Mouse (Mus musculus): ENCODE measurements around the gene Myo1a. TPM values are rescaled to one million over a fixed set of nuclear protein-coding genes. Genes with fewer than 3 reads are reported as not detected.
"Not testable (repeated sequence)": the region's sequence is repeated elsewhere in the genome, so short reads cannot be mapped to it uniquely, and the experiment has no call there.

The Myo1a gene
- total RNA-seq (2021): 1.5 and 1.9 TPM in 2 replicates
- long read RNA-seq, experiment 1: 0 reads
- long read RNA-seq, experiment 2, partial matches to known transcripts: 1 of 1 reads
- long read RNA-seq, experiment 2, other reads (novel, unspliced or antisense): 0 of 1 reads

DNA sequence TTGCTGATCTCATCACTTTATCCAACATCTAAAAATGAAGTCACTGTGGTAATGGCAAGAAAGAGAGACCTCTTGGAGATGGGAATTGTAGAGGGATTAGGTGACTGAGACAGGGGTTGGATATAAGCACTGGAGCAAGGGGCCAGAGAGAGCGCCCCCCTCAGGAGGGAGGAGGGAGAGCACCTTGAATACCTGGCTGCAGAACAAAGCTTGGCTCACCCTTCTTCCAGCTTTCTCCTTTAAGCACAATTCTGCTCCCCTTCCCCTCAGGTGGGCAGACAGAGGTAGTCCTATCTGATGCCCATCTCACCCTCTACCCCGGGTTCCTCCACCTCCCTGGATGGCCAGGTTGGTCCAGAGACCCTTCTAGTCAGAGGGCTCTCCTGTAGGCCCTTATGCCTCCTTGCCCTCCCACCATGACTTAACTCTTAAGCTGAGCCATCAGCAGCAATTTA is at the start of gene Myo1a:
Gene Myo1a (plus strand): TSS at position 405 of the 455 bp plus-strand sequence.
- peak; percentile 3 for DNase-seq

DNA sequence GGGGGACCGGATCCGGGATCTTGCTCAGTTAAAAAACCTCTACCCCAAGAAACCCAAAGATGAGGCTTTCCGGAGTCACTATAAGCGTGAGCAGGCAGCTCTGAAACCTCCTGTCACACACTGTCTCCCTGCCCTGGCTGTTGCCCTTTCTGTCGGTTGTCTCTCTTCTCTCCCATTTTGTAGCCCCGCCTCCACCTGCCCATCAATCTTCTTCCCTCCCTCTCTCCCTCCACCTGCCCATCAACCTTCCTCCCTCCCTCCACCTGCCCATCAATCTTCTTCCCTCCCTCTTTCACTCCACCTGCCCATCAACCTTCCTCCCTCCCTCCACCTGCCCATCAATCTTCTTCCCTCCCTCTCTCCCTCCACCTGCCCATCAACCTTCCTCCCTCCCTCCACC is 47.4 kb upstream of the Myo1a start:
- not testable (repeated sequence) for DNase-seq

DNA sequence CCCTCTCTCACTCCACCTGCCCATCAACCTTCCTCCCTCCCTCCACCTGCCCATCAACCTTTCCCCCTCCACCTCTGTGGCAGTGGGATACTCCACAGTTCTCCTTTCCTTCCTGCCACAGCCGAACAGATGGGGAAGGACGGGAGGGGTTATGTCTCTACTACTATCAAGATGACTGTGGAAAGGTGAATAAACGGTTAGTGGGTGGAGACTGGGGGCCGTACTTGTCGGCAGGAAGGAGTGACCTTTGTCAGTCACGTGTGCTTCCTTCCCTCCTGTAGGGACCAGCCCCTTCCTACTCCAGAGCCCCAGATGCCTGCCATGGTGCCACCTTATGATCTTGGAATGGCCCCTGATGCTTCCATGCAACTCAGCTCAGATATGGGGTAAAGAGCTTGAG is 46.9 kb upstream of the Myo1a start:
- no peak for DNase-seq

DNA sequence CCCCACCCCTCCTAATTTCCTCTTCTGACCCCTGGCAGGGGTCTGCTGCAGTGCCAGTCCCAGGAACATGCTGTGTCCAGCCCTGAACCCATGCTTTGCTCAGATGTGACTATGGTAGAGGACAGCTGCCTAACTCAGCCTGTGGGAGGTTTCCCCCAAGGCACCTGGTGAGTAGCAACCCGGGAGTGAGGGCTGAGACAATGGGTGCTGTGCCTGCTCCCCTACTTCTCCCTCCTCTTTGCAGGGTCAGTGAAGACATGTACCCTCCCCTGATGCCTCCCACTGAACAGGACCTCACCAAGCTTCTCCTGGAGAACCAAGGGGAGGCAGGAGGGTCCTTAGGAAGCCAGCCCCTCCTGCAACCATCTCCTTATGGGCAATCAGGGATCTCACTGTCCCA is 45.4 kb upstream of the Myo1a start:
- no peak for DNase-seq

DNA sequence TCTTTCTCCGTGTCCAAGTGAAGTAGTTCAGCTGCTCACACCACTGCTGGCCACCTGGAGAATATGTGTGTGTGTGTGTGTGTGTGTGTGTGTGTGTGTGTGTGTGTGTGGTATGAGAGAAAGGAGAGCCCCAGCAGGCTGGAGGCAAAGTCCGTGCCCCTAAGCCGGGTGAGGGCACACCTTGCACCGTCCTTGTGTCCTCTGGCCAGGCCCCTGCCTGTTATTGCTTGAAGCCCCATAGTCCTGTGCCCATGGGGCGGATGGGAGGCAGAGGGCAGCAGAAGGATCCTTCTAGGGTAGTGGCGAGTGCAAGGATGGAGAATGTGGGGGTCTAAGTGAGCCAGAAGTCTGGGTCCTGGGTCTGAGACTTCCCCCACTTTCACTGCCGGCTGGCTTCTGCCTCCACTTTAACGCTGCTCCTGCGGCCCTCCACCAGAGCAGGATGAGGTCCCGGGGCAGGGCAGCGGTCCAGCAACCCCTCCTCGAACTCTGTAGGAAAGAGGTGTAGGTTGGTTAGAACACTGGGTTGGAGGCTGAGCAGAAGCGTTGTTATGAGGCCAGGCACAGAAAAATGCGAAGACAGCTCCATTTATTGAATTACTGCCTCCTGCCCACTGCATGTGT is 43.6 kb upstream of the Myo1a start:
- DNase-seq: peak; percentile 49

DNA sequence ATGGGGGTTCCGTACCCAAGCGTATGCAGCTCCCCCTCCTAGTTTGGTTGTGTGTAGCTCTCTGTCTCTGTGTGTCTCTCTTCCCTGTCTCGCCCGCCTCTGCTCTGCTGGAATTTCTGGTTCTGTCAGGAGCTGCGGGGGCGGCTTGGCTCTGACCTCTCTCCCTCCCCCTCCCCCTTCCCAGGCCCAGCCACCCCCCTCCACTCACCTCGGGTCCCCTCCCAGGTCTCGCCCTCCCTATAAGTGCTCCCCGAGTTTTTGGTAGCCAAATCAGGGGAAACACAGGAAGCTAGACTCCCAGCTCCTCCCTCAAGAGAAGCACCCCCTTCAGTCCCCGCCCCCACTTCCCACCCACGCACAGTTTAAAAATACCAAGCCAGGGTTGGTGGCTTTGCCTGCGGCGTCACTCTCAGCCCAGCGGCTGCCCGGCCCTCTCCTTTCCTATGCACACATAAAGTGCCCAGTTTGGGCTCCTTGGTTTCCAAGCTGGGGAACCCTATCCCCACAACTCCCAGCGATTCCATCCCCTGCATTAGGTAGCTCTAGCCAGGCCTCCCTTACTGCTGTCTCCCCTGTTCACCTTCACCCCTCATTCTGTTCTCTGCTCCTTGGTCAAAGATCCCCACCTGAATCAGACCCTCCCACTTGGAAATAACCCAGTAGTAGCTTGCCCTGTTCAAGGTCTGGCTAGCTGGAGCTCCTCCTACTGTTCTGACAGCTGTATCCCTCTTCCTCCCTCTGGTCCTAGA is 42.9 kb upstream of the Myo1a start:
- DNase-seq: peak; percentile 88

DNA sequence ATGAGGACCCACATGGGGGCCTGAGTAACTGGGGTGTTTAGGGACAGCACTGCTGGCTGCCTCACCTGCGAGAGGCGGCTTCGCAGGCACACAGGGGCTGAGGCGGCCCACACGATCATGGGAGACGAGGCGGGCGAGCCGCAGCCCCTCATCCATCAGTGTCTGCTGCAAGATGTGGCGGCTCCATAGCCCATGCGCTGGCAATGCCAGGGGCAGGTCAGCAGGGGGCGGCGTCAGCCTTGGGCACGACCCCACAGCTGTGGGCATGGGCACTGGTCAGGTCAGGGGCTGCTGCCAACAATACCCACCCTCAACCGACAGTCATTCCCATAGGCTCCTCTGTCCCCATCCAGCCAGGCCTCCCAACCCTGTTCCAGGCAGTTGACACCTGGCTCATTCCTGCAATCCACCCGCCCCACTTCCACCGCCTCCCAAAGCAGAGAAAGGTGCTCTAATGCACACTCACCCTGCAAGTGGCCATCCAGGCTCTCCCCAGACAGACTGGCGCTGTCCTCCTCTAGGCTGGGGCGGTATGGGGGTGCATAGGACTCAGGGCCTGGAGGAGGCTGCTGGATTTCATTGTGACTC is 42.2 kb upstream of the Myo1a start:
- DNase-seq: peak; percentile 69

DNA sequence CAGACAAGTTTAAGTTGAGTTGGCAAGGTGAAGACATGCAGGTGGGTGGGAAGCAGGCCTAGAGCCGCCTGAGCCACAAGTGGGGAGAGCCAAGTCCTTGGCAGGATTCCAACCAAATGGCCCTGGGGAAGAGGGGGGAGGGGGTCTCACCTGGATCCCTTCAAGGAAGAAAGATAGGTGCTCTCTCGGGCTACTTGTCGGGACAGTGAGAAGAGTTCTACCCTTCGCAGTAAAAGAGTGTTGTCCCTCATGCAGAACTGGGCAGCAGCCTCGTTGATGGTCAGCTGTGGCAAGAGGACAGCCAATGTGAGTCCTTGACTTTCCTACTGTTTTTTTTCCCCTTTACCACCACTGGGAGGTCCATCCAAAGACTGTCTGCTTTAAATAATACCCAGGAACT is 41.4 kb upstream of the Myo1a start:
- no peak for DNase-seq

DNA sequence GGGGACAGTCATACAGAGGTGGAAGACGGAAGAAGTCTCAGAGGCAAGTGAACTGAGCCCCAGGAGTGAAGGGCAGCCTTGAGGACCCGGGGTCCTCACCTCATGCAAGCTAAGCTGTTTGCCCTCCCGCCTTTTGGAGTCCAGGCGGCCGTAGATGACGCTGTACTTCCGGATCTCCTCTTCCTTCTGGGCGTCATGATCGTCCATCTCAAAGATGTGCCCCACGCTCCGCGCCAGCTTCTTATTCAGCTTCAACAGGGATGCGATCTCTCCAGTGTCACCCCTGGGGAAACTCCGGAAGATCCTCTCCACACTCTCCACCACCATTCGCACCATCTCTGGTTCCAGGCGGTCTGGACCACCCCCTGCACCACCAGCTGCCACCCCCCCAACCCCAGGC is 40.8 kb upstream of the Myo1a start:
- no peak for DNase-seq

DNA sequence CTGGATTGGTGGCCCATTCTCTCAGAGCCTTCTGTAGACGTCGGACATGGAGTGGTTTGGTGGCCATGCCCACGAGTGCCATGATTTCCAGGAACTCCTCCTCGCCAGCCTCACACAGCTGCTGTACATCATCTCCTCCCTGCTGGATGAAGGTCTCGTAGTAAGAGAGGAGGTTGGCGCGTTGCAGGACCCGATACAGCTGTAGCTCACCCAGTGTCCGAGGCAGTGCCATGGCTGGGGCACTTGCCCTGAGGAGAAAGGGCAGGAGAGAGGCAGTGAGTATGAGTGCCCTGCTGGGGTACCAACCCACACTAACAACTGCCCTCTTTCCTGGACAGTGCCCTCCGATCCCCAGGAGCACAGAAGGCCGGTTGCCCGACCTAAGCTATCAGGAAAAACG is 40.1 kb upstream of the Myo1a start:
- DNase-seq: no peak

DNA sequence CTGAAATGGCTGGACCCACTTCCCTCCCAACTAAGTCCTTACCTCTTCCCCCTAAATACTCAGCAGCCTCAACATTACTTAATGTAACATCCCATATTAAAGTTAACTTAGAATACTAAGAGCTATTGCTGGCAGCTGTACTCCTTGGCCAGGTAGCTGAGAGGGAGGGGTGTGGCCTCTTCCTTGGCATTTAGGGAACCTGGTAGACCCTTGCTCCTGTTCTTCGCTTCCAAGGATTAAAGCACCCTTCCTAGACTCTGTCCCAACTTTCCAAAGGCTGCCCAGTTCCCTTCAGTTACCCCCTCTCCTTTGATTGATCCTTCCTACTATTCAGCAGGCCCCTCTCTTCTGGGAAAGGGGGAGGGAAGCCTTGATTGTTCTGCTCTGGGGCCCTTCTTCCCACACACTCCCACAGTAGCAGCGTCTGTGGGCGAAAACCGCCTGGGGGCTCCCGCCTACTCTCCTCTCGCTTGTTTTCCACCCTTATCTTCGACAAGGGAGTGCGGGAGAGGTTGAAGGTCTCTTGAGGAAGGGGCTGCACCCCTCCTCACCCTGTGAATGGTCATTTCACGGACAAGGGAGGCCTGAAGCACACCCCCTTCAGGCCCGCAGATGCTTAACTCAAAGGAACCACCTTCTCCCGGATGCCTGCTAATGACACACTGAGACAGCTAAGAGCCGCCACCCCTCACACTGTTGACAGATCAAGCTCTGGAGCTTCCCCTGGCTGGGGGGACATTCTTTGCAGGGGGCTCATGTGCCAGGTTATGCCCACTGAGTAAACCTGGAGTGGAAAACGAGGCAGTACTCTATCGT is 39.4 kb upstream of the Myo1a start:
- DNase-seq: peak; percentile 43

DNA sequence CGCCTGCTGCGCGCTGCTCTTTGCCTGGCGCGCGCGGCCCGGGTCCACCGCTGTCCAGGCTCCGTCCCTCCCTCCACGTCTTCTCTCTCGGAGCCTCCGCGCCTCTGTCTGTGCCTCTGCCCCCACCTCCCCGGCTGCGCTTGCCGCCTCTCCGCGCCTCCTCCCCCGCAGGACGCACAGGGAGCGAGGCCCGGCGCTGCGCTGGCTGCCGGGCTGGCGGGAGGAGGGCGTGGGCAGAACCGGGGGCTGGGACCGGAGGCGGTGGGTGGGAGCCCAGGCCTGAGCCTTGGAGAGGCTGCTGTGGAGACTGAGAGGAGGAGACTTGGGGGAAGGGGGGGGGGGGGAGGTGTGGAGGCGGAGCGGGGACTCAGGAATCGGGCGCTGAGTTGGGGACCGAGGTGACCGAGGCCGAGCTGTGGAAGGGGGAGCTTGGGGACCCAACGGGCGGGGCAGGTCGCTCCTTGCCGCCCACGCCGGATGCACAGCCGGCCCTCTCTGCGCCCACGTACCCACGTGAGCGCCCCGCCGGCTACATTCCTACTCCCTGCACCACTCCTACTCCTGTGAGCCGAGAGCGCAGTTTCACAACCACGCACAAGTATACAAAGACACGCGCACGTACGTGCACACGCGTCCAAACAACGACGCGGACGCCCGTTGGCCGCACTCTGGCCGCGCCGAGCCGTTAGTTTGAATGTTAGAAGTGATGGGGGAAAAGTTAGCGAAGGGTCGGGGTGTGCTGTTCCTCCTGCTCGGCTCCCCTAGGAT is 38.3 kb upstream of the Myo1a start, which contains the start of gene Nemp1:
Gene Nemp1 (plus strand): TSS at position 401 of the 768 bp plus-strand sequence.
- peak; percentile 92 for DNase-seq

DNA sequence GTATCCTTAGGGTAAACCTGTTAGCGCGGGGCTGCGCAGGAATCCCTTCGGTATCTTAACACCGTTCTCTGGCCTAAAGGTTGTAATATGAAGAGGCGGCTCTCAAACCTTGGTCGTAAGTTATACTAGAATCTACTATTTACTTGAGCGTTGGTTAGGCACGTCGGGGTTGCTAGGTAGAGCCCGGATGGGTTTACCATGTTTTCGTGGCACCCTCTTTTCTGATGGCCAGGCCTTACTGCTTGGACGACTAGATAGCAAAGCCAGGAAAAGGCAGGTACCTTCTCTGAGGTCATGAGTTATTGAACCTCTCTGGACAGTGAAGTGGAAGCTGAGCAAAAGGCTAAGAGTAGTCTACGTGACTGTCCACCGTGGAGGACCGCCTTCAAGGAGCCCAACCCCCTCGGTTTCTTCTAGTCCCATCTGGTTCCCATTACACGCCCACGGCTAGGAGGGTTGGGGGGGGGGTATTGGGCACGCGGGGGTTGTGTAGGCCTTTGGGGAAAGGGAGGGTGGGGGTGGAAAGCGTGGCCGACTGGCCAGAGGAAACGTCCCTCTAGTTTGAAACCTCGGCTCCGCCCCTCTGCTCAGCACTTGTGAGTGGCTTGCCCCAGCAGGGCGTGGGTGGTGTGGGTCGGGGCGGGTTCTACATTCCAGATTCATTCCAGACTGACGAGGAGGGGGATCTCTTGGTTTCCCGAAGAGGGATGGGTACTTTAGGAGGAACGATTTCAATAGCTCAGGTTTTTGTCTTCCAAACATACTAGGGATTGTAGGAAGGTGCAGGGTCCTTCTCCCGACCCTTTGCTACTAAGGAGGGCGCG is 37.5 kb upstream of the Myo1a start:
- peak; percentile 94 for DNase-seq

DNA sequence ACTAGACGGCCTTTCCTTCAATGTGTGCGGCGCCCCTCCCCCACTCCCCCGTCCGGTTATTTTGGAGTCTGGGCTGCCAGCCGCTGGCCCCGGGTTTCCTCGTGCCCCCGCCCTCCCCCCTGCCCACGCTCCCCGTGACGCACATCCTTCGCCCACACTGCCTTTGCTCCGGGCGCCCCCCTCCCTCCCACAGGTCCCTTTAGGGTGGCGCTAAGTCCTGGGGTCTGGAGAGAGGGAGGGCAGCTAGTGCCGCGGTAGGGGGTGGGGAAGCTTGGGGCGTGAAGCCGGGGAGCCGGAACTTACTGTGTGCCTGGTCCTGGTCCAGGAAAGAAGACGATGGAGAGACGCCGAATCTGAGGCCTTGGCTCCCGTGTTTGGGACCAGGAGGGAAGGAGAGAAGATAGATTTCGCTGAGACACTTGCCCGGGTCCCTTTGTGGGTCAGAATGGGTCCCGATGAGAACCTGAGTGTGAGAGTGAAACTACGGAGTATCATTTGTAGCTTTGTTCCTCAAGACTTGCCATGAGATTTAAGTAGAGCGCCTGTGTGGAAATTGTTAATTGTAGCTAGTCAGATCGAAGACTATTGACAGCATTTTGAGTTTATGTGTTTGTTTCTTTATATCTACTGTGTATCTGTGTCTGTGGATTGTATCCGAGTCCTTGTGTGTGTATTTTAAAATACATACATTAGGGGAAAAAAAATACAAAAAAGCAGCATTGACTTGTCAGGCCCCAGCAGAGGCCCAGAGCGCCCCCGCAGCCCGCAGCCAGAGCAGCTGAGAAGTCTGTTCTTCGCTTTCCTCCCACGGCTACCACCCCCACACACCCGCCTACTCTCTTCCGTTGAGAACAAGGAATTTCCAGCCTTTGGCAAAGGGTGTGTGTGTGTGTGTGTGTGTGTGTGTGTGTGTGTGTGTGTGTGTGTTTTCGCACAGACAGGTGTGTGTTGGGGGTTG is 36.6 kb upstream of the Myo1a start, which contains the start of gene Nab2:
Gene Nab2 (minus strand): TSS at position 476 of the 958 bp plus-strand sequence.
- peak; percentile 90 for DNase-seq

DNA sequence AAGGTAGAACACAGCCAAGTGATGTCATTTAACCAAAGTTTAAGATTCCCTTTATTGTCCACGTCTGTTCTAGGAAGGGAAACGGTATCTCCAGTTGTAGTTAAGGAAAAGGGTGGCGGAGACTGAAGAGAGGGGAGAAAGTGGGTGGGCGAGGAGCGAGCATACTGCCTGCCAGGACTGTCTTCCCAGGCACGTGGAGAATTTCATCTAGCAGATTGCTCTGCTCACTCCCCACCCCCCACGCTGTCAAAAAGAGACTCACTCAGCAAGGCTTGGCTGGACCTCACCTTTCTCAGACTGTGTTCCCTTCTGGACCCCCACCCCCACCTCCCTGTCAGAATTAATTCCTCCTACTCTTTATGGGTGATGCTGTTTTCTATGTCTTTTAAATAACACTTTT is 35.8 kb upstream of the Myo1a start:
- no peak for DNase-seq

DNA sequence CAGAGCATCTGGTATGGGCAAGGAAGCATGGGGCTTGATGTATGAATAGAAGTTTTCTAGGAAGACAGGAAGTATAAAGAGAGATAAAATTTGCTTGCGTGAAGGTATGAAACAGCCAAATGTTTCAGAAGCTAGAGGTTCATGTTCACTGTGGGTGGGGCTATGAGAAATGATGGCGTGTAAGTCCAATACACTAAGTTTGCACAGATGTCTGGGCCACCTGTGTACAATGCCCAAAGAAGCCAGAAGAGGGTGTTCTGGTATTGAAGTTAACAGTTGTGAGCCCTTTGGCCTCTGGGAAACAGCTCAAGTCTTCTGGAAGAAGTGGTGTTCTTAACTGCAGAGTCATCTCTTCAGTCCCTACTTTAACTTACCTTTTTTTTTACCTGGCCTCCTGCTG is 34.8 kb upstream of the Myo1a start:
- DNase-seq: no peak

DNA sequence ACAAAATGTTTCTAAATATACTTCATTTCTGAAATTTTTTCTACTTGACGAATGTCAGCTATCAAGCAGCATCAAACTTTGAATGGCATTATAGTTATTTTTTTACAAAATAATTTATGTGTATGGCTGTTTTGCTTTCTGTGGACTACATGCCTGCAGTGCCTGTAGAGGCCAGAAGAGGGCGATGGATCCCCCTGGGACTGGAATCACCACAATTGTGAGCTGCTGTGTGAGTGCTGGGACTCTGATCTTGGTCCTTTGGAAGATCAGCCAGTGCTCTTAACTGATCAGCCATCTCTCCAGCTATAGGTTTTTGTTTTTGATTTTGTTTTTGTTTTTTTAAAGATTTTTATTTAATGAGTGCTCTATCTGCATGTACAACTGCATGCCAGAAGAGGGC is 33.7 kb upstream of the Myo1a start:
- peak; percentile 59 for DNase-seq

DNA sequence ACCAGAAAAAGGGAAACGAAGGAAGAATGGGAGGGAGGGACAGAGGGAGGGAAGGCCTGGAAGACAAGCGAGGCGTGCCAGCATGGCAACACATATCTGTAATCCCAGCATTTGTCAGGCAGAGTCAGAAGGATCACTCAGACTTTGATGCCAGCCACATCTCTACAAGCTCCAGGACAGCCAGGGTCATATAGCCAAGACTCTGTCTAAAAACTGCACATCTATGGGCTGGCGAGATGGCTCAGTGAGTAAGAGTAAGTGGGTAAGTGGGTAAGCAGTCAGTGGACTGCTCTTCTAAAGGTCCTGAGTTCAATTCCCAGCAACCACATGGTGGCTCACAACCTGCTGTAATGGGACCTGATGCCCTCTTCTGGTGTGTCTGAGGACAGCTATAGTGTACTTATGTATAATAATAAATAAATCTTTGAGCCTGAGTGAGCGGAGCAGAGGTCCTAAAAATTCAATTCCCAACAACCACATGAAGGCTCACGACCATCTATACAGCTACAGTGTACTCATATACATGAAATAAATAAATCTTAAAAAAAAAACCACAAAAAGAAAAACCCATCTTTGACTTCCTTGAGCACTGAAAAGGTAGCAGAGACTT is 30.8 kb upstream of the Myo1a start:
- no peak for DNase-seq
